Mouse (Mus musculus) ES-Bruce4 (cell line): ENCODE results near the gene Exoc4.

Experiments used
- CTCF ChIP-seq: IDR thresholded peaks from one replicate; pipeline ENCODE4 v1.8.1; 2011; ENCODE audit warnings: low read depth, low read length
- EP300 ChIP-seq: IDR thresholded peaks from 2 replicates; pipeline ENCODE4 v1.6.1; 2011; ENCODE audit warnings: low read depth, low read length; ENCODE audit not compliant: insufficient read depth
- POLR2A ChIP-seq: IDR thresholded peaks from one replicate; pipeline ENCODE4 v1.8.1; 2011; ENCODE audit warnings: low read length; ENCODE audit not compliant: insufficient read depth

- TF ChIP-seq EP300 (no peak), POLR2A (no peak), CTCF (no peak)
These were observed 34.6 kb downstream of the Exoc4 start for GRCm38 (mm10) chr6:33283523-33283922.
